Mouse (Mus musculus): Measurements from ENCODE around the gene Ctsf. TPM values are rescaled to one million over a fixed set of nuclear protein-coding genes. Genes with fewer than 3 reads are reported as not detected.
A peak's percentile ranks its signal among the peaks of the same experiment; 100 is the strongest.
"Not testable (repeated sequence)": the region's sequence is repeated elsewhere in the genome, so short reads cannot be mapped to it uniquely, and the experiment has no call there.

Gene Ctsf
- polyA plus RNA-seq (2012; rRNA removed) = 133 and 142 TPM in 2 replicates

DNA sequence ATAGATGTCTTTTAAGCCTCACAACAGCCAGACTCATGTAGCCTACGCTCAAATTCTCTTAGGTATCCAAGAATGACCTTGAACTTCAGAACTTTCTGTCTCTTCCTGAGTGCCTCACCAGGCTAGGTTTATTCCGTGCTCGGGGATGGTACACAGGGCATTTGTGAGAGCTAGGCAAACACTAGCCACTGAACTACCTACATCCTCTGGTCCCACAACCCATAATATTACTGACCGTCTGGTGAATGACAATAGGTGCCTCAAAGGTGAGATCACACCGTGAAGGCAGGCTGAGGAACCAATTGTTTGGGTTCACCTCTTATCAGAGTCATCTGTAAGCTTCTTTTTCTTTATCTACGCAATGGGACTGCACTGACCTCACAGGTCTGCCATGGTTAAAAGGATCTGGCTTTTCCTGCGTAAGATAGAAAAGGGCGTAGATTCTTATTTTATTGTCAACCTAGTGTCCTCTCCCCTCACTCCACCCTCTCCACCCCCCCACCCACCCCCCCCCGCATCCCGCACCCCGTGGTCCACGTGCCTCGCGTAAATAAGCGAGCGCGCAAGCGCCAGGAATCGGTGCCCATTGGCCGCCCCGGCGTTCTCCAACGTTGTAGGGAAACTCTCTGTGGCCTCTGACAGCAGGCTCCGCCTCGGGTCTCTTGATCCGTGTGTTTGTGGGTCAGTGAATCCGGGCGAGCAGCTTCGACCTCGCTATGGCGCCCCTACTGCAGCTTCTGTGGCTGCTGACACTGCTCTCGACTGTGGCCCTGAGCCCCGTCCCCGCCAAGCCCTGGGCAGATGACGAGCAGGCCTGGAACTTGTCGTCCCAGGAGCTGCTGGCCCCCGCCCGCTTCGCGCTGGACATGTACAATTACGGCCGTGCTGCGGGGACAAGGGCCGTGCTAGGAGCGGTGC, at the start of gene Ctsf:
Ctsf (plus strand) TSS at position 579 of the 918 bp plus-strand sequence.
- TF ChIP-seq CTCF (IDR thresholded peaks at IDR 0.05; ENCODE audit: extremely low read depth, insufficient read depth, low read length) (no peak), POLR2A (IDR thresholded peaks at IDR 0.05; ENCODE audit: extremely low read depth, insufficient read depth, low read length) (peak; percentile 79)
- H3K27ac ChIP-seq (ENCODE audit: insufficient read depth, low read length) = peak within 1 kb of the TSS; percentile 62; the same call in 1 of the 2 replicates
- H3K4me1 ChIP-seq (ENCODE audit: control insufficient read depth, insufficient read depth, low read length) = peaks cover 6% of the 10 kb centered on the region; the same call in 1 of the 2 replicates
- H3K4me3 ChIP-seq (ENCODE audit: insufficient read depth, low read length) = peak within 1 kb of the TSS; percentile 78

DNA sequence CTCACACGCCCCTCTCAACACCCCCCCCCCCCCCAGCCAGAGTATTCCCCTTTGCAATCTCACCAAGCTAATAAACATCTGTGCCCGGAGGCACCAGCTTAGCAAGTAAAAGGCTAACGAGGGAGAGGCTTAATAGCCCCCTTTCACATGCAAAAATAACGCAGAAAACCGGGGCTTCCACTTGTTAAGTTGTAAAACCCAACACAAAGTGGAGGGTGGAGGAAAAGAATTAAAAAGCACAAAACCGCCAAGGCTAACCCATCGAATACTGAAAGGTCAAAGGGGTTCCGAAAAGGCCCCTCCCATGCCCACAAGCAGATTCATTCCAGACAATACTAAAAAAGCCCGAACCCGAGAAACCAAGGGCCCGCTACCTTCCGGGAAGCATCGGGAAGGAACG, 44.6 kb upstream of the Ctsf start:
- no peak for TF ChIP-seq POLR2A (IDR thresholded peaks at IDR 0.05; ENCODE audit: extremely low read depth, insufficient read depth, low read length)
- TF ChIP-seq CTCF (IDR thresholded peaks at IDR 0.05; ENCODE audit: extremely low read depth, insufficient read depth, low read length) = no peak
- Histone ChIP-seq H3K27ac (ENCODE audit: insufficient read depth, low read length) (no peak overlapping the region), H3K4me3 (ENCODE audit: insufficient read depth, low read length) (peak overlapping the region; percentile 76), H3K4me1 (ENCODE audit: control insufficient read depth, insufficient read depth, low read length) (peaks cover 6% of the 10 kb centered on the region)

DNA sequence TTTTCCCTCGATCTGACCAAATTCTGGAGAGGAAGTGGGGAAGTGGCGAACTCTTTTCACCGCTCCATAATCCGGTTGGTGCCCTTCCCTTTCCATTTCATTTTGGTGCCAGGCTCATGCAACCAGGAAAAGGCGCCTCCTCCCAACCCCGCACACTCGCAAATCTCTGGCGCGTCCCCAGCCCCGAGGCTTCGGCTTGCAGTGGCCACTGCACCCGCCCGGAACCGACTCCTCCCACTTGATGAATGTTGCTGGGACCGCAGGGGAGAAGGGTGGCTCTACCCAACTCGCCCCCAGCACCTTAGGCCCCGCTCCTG, 44.2 kb upstream of the Ctsf start:
- Histone ChIP-seq H3K4me3 (ENCODE audit: insufficient read depth, low read length) (peak overlapping the region; percentile 76), H3K27ac (ENCODE audit: insufficient read depth, low read length) (no peak overlapping the region), H3K4me1 (ENCODE audit: control insufficient read depth, insufficient read depth, low read length) (peaks cover 6% of the 10 kb centered on the region)
- no peak for TF ChIP-seq POLR2A (IDR thresholded peaks at IDR 0.05; ENCODE audit: extremely low read depth, insufficient read depth, low read length)
- no peak for TF ChIP-seq CTCF (IDR thresholded peaks at IDR 0.05; ENCODE audit: extremely low read depth, insufficient read depth, low read length)

DNA sequence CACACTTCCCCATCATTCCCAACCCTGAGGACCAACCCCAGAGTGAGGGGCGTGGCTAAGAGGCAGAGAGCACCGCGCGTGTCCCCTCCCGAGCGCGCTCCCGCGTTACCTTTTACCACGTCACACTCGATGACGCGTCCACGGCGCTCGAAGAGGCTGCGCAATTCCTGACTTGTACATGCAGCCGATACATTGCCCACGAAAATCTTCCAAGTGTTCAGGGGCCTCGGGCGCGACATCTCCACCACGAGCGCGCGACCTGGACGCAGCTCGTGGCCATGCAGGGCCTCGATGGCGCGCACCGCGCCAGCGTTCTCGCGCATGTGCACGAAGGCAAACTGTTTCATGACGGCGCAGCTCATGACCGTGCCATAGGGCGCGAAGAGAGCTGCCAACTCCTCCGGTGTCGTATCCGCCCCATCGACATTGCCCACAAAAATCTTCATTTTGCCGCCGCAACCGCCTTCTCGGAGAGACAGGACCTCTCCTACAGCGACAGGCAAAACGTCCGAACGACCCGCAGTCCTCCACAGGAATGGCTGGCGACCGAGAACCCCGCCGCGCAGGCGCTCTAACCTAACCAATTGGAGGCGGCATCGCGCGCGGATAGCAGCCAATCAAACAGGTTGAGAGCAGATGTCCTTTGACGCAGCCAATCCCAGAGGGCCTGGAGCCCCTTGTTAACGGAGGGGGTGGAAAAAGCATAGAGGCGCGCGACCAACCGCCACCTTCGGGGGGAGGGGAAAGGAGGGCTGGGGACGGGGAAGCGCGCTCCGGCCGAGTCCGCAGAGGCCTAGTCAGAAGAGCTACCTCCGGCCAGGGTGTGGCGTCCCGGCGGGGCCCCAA, 43.6 kb upstream of the Ctsf start, which contains the start of the genes Gm21992 and Rbm14:
Gm21992 (minus strand) TSS at position 550 of the 846 bp plus-strand sequence.
Rbm14 (minus strand) TSS at position 572 of the 846 bp plus-strand sequence.
- Histone ChIP-seq H3K4me1 (ENCODE audit: control insufficient read depth, insufficient read depth, low read length) (peaks cover 6% of the 10 kb centered on the region), H3K4me3 (ENCODE audit: insufficient read depth, low read length) (peak within 1 kb of the TSS; percentile 76), H3K27ac (ENCODE audit: insufficient read depth, low read length) (peak within 1 kb of the TSS; percentile 91)
- TF ChIP-seq CTCF (IDR thresholded peaks at IDR 0.05; ENCODE audit: extremely low read depth, insufficient read depth, low read length) (no peak), POLR2A (IDR thresholded peaks at IDR 0.05; ENCODE audit: extremely low read depth, insufficient read depth, low read length) (peak; percentile 97)

DNA sequence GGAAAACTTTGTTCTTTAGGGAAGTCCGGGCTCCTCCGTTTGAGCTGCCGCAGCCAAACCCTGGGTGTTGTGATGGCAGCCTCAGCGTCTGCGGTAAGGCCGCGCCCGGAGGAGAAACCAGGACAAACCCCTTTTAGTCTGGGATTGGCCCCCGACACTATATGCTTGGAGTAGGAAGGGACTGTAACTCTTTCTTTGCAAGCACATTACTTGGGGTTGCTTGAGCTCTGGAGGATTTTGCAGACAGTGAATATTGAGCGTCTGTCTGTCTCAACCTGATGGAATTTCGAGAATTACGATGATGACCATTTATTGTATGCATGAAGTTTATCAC, 43.1 kb upstream of the Ctsf start:
- H3K4me1 ChIP-seq (ENCODE audit: control insufficient read depth, insufficient read depth, low read length) = peaks cover 6% of the 10 kb centered on the region
- TF ChIP-seq CTCF (IDR thresholded peaks at IDR 0.05; ENCODE audit: extremely low read depth, insufficient read depth, low read length) (no peak), POLR2A (IDR thresholded peaks at IDR 0.05; ENCODE audit: extremely low read depth, insufficient read depth, low read length) (no peak)
- peak overlapping the region; percentile 75 for H3K27ac ChIP-seq (ENCODE audit: insufficient read depth, low read length)
- peak overlapping the region; percentile 76 for H3K4me3 ChIP-seq (ENCODE audit: insufficient read depth, low read length)

DNA sequence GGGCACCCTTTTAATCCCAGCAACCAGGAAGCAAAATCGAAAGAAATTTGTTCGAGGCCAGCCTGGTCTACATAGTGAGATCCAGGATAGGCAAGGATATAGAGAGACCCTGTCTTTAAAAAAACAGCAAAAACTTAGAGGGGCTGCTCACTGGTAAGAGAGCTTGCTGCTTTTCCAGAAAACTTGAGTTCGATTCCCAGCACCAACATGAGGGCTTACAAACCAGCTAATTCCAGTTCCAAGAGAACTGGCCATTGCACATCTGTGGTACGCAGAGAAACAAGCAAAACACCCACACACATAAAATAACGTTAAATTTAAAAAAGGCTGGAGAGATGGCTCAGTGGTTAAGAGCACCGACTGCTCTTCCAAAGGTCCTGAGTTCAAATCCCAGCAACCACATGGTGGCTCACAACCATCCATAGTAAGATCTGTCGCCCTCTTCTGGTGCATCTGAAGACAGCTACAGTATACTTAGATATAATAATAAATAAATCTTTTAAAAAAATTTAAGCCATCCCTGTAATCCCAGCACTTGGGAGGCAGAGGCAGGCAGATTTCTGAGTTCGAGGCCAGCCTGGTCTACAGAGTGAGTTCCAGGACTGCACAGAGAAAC, 42.5 kb upstream of the Ctsf start:
- Histone ChIP-seq H3K4me3 (ENCODE audit: insufficient read depth, low read length) (peak overlapping the region; percentile 76), H3K27ac (ENCODE audit: insufficient read depth, low read length) (peak overlapping the region; percentile 75; the same call in 1 of the 2 replicates)
- H3K4me1 ChIP-seq (ENCODE audit: control insufficient read depth, insufficient read depth, low read length) = not testable (repeated sequence)

DNA sequence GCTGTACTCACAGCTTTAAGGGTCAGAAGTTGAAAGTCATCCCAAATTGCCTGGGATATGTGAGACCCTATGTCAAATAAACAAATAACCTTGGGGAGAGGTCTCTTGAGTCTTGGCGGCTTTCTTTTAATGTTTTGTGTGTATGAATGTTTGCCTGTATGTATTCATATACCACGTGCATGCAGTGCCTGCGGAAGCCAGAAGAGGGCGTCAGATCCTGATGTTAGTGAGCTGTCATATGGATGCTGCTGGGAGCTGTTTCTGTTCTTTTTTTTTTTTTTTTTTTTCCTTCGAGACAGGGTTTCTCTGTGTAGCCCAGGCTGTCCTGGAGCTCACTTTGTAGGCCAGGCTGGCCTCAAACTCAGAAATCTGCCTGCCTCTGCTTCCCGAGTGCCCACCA, 41.9 kb upstream of the Ctsf start:
- no peak overlapping the region for H3K27ac ChIP-seq (ENCODE audit: insufficient read depth, low read length)
- H3K4me1 ChIP-seq (ENCODE audit: control insufficient read depth, insufficient read depth, low read length) = peaks cover 5% of the 10 kb centered on the region
- H3K4me3 ChIP-seq (ENCODE audit: insufficient read depth, low read length) = no peak overlapping the region
- TF ChIP-seq POLR2A (IDR thresholded peaks at IDR 0.05; ENCODE audit: extremely low read depth, insufficient read depth, low read length) = no peak
- TF ChIP-seq CTCF (IDR thresholded peaks at IDR 0.05; ENCODE audit: extremely low read depth, insufficient read depth, low read length) = no peak

DNA sequence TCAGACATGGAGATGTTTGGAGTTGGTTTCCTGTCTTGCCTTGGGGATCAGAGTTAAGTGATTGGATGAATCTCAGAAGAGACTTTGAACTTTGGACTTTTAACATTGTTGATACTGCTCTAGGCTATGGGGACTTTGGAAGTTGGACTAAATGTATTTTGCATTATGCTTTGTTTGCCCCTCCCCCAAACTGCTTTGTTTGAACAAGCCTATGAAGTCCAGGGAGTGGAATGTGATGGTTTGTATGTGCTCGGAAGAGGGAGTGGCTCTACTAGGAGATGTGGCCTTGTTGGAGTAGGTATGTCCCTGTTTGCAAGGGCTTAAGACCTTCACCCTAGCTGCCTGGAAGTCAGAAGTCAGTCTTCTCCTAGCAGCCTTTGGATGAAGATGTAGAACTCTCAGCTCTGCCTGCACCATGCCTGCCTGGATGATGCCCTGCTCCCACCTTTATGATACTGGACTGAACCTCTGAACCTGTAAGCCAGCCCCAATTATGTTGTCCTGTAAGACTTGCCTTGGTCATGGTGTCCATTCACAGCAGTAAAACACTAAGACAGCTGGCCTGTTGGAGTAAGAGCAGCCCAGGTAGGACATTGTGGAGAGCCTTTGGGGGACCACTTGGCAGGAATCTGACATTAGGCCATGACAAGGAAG, 37.6 kb upstream of the Ctsf start:
- no peak for TF ChIP-seq CTCF (IDR thresholded peaks at IDR 0.05; ENCODE audit: extremely low read depth, insufficient read depth, low read length)
- TF ChIP-seq POLR2A (IDR thresholded peaks at IDR 0.05; ENCODE audit: extremely low read depth, insufficient read depth, low read length) = no peak
- Histone ChIP-seq H3K4me1 (ENCODE audit: control insufficient read depth, insufficient read depth, low read length) (no peaks in the 10 kb centered on the region), H3K27ac (ENCODE audit: insufficient read depth, low read length) (no peak overlapping the region)

More for the DNA sequence above, 37.6 kb upstream of the Ctsf start:
- no peak overlapping the region for H3K4me3 ChIP-seq (ENCODE audit: insufficient read depth, low read length)

All from cortical plate, adult 2 months (tissue).